Mouse (Mus musculus) gastrocnemius, adult 18-20 months (tissue): Measurements from ENCODE around the gene Atxn2. TPM values are rescaled to one million over a fixed set of nuclear protein-coding genes. Genes with fewer than 3 reads are reported as not detected.

Experiments
- DNase-seq: peaks from one replicate; pipeline ENCODE4 v3.0.0; 2021; ENCODE audit warnings: low spot score
- microRNA-seq: library from miRNA; unstranded; fragments of <30 nt; microRNA quantifications from one replicate; pipeline ENCODE4 v1.2.0, GENCODE M21; 2021
- total RNA-seq, 2 experiments: library from RNA; stranded (reverse); gene quantifications; 2 replicates each; pipeline ENCODE4 v1.2.3; 2021

The Atxn2 gene
- total RNA-seq, 2 experiments from 2014 or later, result 80.1 to 109 TPM

- no peak for DNase-seq
Observed at GRCm38 (mm10) chr5:121853368-121854051, 142.4 kb downstream of the Atxn2 start.

GRCm38 (mm10) chr5:121854768-121855167 is 143.6 kb downstream of the Atxn2 start:
- DNase-seq, result no peak

- DNase-seq, result no peak
Observed at GRCm38 (mm10) chr5:121856740-121857139, 145.6 kb downstream of the Atxn2 start.

GRCm38 (mm10) chr5:121858427-121858826 is 147.3 kb downstream of the Atxn2 start:
- DNase-seq, result no peak

DNA sequence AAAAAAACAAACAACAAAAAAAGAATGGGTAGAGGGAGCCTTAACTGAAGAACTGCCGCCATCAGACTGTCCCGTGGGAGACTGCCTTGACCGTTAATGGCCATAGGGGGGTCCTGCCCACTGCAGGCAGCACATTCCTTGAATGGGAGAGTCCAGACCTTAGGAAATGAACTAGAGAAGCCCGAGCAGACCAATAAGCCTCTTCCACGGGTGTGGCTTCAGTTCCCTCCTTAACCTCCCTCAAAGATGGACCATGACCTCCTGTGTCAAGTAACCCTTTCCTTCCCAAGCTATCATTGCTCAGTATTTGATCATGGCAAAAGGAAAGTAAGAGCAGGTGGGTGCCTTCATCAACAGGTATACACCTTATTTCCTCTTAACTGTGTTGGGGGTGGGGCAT is 150.8 kb downstream of the Atxn2 start:
- no peak for DNase-seq

DNA sequence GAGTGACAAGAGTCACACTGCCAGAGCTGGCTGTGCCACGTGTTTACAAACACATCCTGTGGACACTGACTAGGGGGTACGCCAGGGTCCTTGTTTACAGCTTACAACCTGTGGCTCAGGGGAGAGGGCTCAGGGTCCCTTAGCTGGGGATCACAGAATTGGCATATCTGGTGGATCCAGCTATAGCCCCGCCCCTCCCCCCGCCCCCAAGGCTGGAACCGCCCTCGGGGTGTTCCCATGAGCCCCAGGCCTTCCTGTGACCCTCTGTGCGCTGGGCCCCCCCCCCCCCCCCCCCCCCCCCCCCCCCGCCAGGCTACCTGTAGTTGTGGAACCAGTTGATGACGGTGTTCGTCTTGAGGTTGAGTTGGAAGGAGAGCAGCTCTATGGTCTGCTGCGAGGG is 153.2 kb downstream of the Atxn2 start:
- no peak for DNase-seq

Small RNAs within 50 kb of the gene (microRNA-seq; reads per million reads assigned to microRNA genes)
- 2.4 reads per million for gene Mir7031

Other genes with a start within 250 kb of the Atxn2 start
- not detected for gene Adam1b, start 207.9 kb upstream of the Atxn2 start, total RNA-seq
- gene Adam1a, start 165.9 kb upstream of the Atxn2 start, total RNA-seq, result 1 to 10 TPM; 1.7 to 2.0 TPM
- gene Gm42878, start 165.9 kb upstream of the Atxn2 start, total RNA-seq, result not detected
- gene Mapkapk5, start 165.4 kb upstream of the Atxn2 start, total RNA-seq, result 100 to 1,000 TPM; 133 to 140 TPM
- 100 to 1,000 TPM; 172 to 203 TPM for gene Aldh2, start 117.5 kb upstream of the Atxn2 start, total RNA-seq
- 10 to 100 TPM; 26.0 to 27.8 TPM for gene Acad12, start 92.4 kb upstream of the Atxn2 start, total RNA-seq
- gene Acad10, start 50.8 kb upstream of the Atxn2 start, total RNA-seq, result 10 to 100 TPM; 10.2 to 11.8 TPM
- gene Brap, start 50.8 kb upstream of the Atxn2 start, total RNA-seq, result 10 to 100 TPM; 29.7 to 31.8 TPM
- 10 to 100 TPM; 11.4 to 13.0 TPM for gene Sh2b3, start 126.3 kb downstream of the Atxn2 start, total RNA-seq
- 1 to 10 TPM; 4.4 to 5.7 TPM for gene Pheta1, start 137.6 kb downstream of the Atxn2 start, total RNA-seq